Mouse (Mus musculus) skeletal muscle tissue, adult 2 months (tissue): ENCODE measurements around the gene Rbm15b.

Experiments used
- DNase-seq: peaks from one replicate; pipeline ENCODE4 v3.0.0-alpha.2; 2012; ENCODE audit warnings: low read depth, low spot score

Gene Rbm15b

DNA sequence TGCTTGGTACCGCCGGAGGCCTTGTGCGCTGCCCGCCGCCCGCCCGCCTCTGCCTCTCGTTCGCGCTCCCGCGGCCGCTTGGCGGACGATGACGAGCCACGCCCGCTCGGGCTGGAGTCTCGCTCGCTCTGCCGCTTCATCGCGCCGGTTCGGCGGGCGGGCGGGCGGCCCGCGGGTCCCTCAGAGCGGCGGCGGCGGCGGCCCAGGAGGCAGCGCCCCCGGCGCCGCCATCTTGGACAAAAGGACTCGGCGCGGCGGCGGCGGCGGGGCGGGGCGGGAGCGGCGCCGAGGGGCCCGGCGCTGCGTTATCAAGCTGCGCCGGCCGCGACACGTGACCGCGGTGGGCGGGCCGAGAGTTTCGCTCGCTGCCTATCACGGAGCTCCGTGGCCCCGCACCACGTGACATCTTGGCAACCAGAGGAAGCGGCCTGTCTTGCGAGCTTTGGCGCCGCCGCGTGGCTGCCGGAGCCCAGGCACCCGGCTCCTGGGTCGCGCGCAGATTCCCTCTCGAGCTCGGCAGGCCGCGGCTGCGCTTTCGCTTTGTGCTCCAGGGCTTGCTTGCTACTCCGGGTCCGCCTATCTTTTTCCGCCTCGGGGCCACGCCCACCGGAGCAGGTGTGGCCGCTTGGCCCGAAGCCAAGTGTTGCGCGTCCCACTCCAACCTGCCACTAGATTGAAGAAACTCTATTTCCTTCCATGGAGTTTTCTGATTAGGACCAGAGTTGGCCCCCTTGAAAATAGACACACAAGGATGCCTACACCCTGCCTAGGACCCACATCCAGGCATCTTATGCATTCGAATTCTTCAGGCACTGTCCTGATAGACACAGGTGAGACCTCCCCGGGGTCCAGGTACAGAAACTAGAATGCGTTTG is at the start of gene Rbm15b:
Gene Rbm15b, minus strand, starts transcription at position 601 of the 875 bp plus-strand sequence.
- peak; percentile 98 for DNase-seq

DNA sequence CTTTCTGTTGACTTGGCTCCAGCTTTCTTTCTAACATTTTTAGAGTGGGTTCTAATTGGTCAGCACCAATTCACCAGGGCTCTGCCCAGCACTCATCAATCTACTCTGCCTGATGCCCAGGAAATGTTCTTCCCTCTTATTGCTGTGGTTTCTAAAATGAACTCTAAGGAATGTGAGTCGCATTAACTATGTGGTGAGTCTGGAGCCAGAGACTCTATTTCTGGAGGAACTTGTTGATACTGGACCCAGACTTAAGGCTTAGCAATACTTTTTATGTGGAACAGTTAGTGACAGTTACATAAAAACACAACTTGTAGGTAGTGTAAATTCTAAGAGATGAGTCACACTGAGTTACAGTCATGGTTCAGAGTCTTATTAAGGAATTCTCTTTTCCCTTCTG is 47.8 kb upstream of the Rbm15b start:
- no peak for DNase-seq

DNA sequence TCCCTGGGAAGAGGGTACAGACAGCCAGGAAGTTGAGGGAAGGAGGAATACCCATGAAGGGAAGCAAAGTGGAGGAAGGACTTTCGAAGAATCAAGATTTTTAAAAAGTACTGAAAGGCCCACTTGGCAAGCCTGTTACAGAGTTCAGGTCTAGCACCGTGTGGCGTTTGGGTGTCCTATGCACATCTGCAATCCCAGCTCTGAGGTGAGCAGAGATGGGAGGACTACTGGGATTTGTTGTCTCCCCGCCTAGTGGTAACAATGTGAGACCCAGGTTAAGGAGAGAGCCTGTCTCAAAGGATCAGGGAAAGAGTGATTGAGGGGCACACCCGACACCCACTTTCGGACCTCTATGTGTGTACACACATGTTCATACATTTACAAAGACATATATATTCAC is 27.6 kb upstream of the Rbm15b start:
- DNase-seq = no peak

DNA sequence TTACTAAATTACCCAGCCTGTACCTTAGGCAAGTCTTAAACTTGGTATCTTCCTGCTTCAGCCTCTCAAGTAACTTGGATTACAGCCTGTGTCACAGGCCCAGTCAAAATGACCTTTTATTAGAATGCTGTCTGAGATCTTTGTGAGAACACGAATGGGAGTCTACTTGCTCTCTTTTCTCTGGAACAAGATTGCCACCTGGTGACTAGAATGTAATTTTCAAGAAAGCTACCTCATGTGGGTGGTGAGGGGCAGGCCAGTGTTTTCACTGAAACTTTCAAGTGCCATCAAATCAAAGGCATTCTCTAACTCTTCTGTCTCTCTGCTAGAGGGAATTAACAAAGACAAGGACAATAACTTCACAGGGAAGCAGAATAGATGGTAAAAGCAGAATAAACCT is 26.5 kb upstream of the Rbm15b start:
- no peak for DNase-seq

DNA sequence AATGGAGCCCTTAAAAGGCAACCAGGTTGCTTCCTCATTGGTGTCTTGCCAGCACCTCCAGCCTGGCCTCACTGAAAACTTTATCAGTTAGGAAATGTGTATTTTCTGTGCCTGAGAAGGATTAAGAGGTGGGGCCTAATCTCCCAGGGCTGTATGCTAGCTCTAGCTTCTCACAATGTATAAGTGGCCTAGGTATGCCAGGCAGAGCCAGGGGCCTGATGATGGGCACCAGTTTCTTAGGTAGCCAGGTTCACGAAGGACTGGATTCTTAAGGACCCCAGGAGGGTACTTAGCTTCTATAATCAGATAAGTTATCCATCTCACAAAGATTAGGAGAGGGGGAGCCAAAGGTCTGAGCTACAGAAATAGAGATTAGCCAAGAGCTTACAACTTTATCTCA is 24.4 kb upstream of the Rbm15b start:
- DNase-seq = no peak

DNA sequence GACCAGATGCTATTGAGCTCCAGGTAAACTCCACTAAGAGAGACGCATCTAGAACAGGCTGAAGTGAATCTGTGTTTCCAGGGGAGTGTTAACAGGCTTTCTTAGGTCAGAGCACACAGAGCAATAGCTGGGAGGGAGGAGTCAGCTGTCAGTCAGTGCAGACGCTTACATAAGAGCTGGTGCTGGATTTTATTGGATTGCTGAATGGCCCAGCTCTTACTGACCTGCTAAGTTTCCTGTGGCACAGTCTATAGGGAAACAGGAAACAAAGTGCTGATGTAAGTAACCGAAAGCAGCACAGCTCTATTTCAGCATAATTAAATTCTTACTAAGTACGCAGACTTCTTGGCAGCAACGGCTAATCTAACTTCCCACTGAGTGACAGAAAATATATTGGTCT is 21.5 kb upstream of the Rbm15b start:
- DNase-seq = no peak

DNA sequence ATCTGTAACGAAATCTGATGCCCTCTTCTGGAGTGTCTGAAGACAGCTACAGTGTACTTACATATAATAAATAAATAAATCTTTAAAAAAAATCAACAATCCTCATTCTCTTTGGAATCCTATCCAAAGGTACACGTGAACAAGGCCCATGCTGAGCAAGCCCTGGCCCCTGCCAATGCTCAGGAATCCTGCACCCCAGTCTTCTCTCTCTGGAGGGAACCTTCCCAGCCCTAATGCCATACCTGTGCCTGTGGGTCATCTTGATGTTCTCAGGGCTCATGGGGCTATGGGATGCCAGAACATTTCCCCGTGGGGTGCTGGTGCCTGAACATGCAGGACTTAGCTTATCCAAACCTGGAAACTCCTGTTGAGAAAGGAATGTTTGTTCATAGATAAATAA is 20.9 kb upstream of the Rbm15b start:
- no peak for DNase-seq

DNA sequence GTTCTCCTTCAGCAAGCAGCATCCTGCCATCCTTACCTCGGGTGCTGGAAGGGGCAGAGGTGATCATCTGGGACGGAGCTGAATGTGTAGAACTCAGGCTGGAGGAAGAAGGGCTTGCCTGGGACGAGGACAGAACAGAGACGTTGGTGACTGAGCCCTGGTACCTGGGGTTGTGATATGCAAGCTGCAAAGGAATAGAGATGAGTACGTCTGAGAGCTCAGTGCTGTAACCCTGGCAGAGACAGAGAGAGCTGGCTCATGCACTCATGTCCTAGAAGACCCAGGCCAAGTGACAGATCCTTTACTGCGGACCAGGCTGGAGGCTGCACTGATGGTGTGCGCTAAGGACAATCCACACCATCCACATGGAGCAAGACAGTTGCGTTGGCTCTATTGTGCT is 19.4 kb upstream of the Rbm15b start:
- DNase-seq = no peak

DNA sequence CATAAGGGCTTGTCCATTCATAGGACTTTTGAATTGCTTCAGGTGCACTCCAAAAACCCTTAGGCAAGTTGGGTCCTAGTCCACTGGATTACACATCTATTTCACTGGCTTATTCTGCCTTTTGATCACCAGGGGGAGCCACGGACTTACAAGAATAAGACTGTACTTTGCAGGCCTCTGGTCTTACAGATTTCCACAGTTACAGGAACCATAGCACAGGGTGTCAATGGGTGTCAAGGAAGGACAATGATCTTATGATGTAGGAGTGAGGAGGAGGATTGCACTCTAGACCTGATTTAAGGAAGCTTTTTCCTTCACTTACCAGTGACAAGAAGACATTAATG is 16.5 kb upstream of the Rbm15b start:
- no peak for DNase-seq

DNA sequence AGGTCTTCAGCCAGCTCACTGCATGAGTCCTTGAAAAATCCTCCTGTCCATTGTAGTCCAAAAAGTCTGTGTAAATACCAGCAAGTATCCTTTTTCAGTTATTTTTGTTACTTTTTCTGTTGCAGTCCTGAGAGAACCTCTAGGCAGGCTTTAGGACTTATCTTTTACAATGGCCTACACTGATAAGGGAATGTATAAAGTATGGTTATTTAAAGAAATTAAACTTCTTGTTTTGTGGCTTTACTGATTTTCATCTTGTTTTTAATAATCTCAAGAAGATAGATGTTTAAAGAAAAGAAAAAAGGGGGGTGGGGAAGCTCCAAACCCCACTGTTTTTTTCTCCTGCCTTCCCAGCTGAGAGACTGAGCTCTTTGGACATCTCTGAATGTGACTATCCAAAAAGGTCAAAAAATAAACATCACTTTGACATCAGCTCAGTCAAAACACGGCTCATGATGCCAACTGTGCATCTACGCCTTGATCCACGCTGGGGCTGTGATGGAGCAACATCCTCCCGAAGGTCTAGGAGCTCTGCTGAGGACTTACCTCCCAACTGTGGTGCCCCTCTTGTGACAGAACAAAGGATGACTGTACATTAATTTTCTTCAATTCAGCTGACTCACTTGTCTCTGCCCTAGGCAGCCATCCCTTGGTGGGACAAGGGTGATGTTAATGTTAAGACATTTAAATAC is 16.0 kb upstream of the Rbm15b start:
- DNase-seq = no peak

DNA sequence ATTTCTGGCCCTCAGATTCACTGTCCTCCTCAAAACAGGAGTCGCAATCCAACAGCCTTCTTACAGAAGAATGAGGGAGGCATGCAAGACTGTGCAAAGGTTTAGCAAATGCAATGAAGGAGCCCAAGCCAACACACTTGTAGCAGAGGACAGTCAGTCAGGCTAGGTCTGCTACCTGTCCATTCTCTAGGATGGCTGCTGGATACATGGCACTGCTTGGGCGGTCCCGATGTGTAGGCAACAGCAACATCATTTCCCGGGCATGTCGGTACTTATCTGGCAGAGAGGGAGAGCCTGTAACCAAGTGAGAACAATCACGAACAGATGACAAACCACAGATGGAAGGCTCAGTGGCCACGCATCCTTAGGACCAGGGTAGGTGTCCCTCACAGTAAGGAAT is 14.4 kb upstream of the Rbm15b start:
- no peak for DNase-seq

DNA sequence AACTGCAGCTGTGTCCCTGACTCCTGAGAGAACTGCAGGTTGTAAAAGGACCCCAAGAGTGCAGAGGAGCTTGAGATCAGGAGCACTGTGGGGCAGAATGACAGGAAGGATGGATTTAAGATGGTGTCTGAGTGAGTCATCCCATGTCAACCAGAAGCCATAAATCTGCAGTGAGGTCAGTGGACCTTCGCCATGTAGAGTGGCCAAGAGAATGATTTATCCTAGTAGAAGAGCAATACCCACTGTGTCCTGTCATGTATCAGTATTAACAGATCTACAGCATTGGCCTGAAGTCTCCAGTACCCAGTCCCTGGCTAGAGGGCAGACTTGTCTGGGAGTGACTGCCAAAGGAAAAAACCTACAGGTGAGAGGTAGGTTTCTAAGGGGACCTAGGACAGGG is 11.7 kb upstream of the Rbm15b start:
- DNase-seq = no peak

DNA sequence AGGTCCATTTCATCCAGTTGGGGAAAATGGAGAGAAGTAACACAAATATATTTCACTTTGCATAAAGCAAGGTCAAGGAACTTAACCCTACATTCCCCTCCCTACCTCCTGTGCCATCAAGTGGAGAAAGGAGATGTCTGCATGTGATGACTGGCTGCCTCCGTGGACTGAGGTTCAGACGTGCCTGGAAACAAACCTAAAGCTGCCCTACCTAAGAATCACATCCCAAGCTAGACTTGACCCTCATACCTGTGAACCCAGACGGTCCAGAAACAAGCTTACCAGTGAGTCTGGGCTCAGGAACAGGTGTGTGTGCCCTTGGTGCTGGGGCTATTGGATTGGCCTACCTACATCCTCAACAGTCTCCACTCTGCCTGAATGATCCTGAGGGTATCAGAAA is 6.1 kb upstream of the Rbm15b start:
- DNase-seq = no peak

DNA sequence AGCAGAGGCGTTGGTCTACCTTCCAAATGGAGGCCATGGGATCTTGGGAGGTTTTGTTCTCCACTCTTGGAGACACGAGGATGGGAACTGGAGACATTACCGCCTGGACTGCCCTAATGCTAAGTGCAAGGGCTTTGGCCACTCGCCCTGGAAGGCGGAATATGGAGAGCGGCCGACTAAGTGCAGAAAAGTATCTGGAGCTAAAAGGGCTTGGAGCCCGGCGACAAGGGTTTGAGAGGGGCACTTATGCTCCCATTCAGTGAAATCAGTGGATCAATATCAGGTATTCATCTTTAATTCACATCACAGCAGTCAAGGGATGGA is 5.3 kb upstream of the Rbm15b start:
- DNase-seq = no peak

DNA sequence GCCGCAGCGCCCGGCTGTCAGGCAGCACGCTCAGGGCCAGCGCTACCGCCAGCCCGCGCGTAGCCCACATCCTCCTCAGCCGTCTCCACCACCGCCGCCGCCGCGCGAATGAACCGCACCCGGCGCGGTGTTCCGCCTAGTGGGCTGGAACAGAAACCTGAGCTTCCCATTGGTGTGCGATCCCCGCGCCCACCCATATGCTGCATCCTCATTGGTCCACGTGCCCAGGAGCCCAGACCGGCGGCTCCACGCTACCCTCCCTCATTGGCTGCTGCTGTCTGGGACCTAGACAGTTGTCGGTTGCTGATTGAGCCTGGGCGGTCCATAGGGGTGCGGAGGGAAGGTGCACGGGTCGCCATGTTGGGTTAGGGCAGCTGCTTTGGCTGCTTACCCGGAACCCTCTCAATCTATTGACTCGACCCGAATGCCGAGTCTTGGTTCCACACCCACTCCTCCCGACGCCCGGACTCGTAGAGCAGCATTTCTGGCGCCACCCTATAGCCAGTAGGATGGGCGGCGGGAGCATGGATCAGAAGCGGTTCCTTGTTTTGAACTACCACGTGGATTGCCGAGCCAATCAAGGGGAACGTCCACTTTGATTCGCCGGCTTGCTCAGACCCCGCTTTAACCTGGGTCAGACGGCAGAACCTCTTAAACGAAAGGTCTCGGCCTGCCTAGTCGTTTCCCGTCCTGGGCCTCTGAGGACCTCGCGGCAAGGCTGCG is 4.8 kb upstream of the Rbm15b start, which contains the start of gene Manf:
Gene Manf, minus strand, starts transcription at position 151 of the 723 bp plus-strand sequence.
- DNase-seq = peak; percentile 98

DNA sequence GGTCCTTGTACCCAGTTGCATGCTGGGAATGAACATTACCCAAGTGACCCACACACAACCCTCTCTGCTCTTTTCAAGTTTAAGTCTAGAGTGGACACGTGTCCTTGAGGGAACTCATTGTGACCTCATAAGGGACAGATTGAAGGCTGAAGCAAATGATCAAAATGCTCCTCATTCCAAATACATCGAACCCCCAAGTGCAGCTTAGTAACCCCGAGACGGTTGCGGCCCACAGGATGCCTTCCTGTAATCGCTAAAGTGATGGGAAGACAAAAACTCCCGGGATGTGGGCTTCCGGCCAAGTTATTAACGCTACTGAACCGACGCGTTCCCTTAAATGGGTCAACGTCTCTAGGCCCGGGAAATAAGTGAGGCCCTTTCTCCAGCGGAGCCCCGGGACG is 4.1 kb upstream of the Rbm15b start:
- DNase-seq = no peak

DNA sequence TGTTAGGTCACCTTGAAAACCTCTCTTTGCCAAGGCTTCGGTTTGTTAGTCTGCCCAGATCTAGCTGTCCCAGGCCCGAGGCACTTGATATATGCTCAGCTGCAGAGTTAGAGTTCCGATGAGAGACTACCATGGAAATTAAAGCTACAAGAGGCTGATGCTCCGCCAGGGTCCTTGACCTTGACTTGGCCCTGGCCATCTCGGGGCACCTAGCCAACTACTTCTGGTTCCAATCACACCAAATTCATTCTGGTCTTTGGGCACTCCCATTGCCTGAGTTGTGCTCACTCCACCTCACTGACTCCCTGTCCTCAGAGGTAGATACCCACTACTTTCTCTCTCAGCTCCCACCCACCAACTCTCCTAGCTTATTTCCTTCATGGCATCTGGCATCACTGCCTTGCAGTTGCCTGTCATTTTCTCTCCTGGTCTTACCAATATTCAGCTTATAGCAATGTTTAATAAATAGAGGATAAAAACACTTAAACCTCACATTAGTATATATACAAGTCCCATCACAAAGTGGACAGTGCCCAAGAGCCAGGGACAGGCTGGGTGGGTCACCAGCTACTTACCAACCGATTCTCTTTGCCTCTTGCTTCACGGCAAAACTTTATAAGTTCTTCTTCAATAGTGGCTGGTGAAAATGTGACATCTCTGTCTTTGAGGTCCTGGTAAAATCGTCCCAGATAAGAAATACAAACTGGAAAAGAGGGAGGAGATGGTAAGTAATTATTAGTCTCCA is 3.4 kb upstream of the Rbm15b start:
- DNase-seq = no peak

DNA sequence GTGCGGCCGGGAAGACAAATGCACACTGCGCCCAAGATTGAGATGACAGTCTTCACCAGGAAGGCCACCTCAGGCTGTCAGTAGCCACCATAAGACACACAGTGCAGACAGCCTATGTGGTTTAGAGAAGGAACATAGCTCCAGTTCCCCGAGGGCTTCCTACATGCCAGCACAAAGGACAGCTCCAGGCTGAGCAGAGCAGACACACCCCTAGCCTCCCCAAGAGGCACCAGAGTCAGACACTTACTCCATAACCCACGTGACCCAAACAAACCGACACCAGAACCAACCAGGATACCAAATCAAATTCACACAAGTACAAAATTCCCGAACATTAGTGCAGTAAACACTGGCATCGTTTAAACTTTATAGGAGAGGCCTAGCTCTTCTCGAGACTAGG is 2.1 kb upstream of the Rbm15b start:
- no peak for DNase-seq

DNA sequence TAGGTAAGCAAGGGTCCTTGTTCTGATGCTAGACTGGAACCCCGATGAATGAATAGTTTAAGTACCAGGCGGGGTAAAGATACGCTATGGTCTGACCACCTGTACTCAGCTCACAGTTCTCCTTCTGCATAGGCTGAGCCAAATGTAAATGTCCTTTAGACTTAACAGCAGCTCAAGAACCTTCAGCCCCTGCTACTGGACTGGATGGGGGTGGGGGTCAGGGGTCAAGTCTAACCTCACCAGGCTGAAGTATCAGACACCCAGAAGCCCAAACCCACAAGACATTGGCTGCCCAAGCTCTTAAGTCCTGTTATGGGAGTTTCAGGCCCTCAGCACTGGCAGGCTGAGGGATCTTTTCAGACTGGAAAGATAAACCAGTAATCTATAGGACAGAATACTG is 1.1 kb upstream of the Rbm15b start:
- no peak for DNase-seq

DNA sequence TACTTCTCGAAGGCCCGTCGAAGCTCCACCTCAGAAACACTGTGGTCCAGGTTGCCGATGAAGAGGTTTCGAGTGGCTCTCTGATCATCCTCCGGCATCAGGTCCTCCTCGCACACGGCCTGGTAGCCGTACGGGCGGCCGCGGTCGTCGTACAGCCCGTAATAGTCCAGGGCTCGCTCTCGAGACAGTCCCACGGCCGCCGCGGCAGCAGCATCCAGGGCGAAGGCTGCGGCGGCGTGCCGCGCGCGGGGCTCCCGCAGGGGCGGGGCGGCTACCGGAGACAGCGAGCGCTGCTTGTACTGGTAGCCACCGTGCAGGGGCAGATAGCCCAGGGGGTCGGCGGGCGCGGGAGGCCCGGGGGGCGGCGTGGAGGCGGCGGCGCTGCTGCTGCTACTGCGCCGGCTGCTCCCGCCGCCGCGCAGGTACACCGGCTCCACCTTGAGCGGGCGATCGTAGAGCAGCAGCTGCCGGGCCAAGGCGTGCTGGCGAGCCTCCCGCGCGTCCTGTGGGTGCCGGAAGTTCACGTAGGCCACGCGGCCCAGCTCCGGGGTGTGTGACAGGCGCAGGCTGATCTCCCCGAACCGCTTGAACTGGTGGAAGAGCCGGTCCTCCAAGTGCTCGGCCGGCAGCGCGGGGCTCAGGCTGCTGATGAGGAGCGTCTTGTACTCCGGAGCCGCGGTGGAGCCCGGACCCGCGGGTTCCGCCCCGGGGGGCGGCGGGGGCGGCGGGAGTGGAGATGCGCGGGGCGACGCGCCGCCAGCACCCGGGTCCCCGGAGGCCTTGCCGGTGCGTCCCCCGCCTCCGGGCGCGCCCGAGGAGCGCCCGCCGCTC is 1.1 kb downstream of the Rbm15b start:
- DNase-seq = no peak
